Mouse (Mus musculus) large intestine, adult 2 months (tissue): ENCODE data around the gene Llph. TPM values are rescaled to one million over a fixed set of nuclear protein-coding genes. Genes with fewer than 3 reads are reported as not detected.
"Not testable (repeated sequence)": the region's sequence is repeated elsewhere in the genome, so short reads cannot be mapped to it uniquely, and the experiment has no call there.

Experiments
- DNase-seq: peaks from one replicate; pipeline ENCODE4 v3.0.0-alpha.2; 2012; ENCODE audit warnings: low read depth, low spot score
- WGBS: fragments of 180-500 bp; shearing (Covaris S2); methylation state at CpG from one replicate; pipeline ENCODE4 v1.1.7; 2018; 5-methylcytosine and 5-hydroxymethylcytosine counted together
- polyA plus RNA-seq: library from polyadenylated mRNA; depleted of rRNA; stranded (reverse); fragments of >200 nt; gene quantifications from 2 replicates; pipeline ENCODE4 v1.2.3, GENCODE M21; 2012

Gene Llph
- polyA plus RNA-seq, 1 experiment: 6.4 TPM

GRCm38 (mm10) chr10:120217099-120217498 lies 9.8 kb upstream of the Llph start:
- not testable (repeated sequence) for DNase-seq
- WGBS: 72% methylated on average over 1 of the region's 1 CpGs

DNA sequence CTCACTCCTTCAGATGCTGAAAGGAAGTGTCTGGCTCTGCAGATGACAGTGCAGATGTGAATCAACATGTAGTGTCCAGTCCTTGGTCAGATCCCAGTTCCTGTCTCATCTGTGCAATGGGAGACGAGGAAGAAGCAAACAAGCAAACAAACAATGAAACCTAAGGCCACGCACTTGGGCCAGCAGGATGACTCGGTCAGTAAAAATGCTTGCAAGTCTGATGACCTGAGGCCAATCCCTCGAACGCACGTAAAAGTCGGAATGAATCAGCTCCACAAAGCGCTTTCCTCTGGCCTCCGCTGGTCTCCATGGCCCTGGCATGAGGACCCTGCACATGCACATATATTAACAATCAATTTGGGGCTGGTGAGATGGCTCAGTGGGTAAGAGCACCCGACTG lies 7.9 kb upstream of the Llph start:
- no peak for DNase-seq
- 89% methylated on average over 10 of the region's 10 CpGs for WGBS

GRCm38 (mm10) chr10:120219578-120220359 lies 7.1 kb upstream of the Llph start:
- 46% methylated on average over 14 of the region's 14 CpGs for WGBS
- no peak for DNase-seq

GRCm38 (mm10) chr10:120220776-120221175 lies 6.1 kb upstream of the Llph start:
- no peak for DNase-seq
- 36% methylated on average over 7 of the region's 7 CpGs for WGBS

DNA sequence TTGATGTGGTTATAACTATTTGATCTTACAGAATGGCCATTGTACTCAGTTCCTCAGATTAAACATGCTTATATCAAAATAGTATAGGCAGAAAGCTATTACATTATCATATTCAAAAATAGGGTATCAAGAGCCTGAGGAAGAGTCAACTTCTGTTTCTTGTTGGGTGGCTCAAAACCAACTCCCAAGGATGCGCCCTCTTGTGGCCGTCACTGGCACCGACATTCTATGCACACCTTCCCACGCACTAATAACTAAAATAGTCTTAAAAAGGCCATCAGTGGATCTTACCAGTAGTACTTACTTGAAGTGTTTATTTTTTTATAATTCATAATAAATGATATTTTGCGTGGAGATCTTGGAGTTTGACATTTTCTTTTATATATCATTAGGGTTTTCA lies 4.8 kb downstream of the Llph start:
- DNase-seq: no peak
- WGBS: 26% methylated on average over 5 of the region's 5 CpGs

GRCm38 (mm10) chr10:120233655-120234367 lies 6.9 kb downstream of the Llph start:
- DNase-seq: no peak
- 31% methylated on average over 18 of the region's 18 CpGs for WGBS

- 74% methylated on average over 9 of the region's 9 CpGs for WGBS
- DNase-seq: no peak
Observed at GRCm38 (mm10) chr10:120236855-120237254, 10.0 kb downstream of the Llph start.

DNA sequence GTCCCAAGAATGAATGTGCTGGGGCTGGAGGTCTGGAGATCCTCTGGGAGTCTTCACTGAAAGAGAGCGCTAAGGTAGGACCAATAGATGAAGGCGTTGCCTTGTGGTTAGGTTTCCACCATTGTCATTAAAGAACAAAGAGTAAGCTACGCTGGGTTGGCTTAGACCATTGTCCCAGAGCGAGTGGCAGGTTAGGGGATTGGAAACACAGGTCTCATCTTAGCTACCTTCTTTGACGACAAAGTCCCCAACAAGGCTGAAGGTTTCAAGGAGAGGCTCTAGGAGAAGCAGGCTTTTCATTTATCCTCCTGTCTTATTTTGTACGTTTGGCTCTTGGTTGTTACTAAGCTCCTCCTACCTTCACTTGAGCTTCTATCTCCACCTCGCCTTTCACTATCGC lies 11.4 kb downstream of the Llph start:
- 86% methylated on average over 8 of the region's 8 CpGs for WGBS
- no peak for DNase-seq

GRCm38 (mm10) chr10:120239476-120239875 lies 12.6 kb downstream of the Llph start:
- no peak for DNase-seq
- 66% methylated on average over 6 of the region's 6 CpGs for WGBS

DNA sequence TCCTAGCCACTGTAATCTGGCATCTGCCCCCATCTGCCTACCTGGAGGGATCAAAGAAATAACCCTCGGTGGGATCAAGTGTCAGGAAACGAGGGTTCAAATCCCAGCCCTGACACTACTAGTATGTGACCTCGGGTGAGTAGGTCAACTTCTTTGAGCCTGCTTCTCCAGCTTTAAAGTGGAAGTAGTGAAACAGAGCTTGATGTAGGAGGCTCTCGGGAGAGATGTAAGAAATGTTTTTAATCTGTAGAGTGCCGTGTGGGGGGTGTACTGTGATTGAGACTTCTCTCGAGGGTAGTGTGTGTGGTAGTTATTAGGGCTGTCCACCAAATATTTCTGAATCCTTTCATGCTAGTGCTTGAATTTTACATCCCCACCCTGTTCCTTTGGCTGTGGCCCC lies 15.6 kb downstream of the Llph start:
- DNase-seq: no peak
- WGBS: 67% methylated on average over 6 of the region's 6 CpGs

DNA sequence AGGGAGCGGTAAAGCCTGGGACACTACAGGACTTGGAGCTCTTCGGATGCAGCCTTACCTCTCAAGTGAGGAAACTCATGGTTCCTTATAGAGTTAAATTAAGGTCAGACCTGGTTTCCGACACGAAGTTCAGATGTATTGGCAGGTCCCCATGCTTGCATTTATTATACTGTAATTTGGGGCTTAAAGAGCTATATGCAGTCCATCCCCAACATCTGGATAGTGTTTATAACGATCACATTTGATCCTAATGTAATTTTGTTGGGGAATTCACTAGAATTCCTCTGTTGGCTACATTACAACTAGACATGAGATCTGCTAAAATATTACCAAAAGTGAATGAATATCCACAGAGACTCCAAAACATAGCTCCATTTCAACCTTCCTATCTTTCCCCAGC lies 18.8 kb downstream of the Llph start:
- 73% methylated on average over 5 of the region's 5 CpGs for WGBS

GRCm38 (mm10) chr10:120246994-120247750 lies 20.3 kb downstream of the Llph start:
- WGBS: 37% methylated on average over 9 of the region's 9 CpGs

More for the DNA sequence above, 18.8 kb downstream of the Llph start:
- no peak for DNase-seq

GRCm38 (mm10) chr10:120250911-120251683 lies 24.2 kb downstream of the Llph start:
- 50% methylated on average over 11 of the region's 11 CpGs for WGBS
- no peak for DNase-seq

More at GRCm38 (mm10) chr10:120246994-120247750, 20.3 kb downstream of the Llph start:
- DNase-seq: no peak

GRCm38 (mm10) chr10:120251791-120252190 lies 24.9 kb downstream of the Llph start:
- 76% methylated on average over 4 of the region's 4 CpGs for WGBS
- no peak for DNase-seq

DNA sequence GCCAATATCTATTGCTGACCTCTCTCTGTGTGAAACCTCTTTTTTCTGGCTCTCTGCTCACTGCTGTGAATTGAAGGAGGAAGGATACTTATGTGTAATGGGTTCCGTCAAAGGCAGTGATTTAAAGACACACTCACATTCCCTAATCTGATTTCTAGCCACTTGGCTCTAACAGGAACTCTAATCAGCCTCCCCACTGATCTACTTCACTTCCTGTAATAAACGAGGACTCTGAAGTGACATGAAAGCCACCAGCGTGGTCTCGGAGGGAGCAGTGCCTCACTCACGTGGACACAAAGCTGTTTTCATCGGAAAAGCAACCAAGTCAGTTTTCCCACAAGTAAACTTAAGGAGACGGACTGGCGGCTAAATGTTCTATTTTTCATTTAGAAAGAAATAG lies 25.9 kb downstream of the Llph start:
- WGBS: 30% methylated on average over 8 of the region's 8 CpGs
- DNase-seq: no peak

- 16% methylated on average over 11 of the region's 11 CpGs for WGBS
Observed at GRCm38 (mm10) chr10:120257231-120257630, 30.4 kb downstream of the Llph start.

DNA sequence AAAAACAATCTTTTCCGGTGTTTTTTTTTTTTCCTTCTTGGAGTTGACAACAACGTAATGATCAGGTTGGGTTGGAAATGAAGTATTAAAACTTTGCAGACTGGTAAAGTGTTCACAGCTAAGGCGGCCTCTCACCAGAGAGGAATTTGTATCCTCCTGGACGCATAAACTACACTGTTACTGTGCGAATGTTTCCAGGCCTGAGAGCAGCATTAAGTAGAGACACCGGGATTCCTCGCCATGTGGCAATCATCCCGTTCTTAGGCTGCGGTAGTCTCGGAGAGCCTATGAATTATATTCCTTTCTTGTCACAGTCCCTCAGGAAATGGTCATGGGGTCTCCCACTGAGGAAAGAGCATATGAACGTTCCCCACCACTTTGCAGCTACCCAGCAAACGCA lies 40.9 kb downstream of the Llph start:
- no peak for DNase-seq
- 76% methylated on average over 12 of the region's 12 CpGs for WGBS

More at GRCm38 (mm10) chr10:120257231-120257630, 30.4 kb downstream of the Llph start:
- DNase-seq: peak; percentile 31

- DNase-seq: no peak
- 95% methylated on average over 13 of the region's 13 CpGs for WGBS
Observed at GRCm38 (mm10) chr10:120269946-120270345, 43.1 kb downstream of the Llph start.

DNA sequence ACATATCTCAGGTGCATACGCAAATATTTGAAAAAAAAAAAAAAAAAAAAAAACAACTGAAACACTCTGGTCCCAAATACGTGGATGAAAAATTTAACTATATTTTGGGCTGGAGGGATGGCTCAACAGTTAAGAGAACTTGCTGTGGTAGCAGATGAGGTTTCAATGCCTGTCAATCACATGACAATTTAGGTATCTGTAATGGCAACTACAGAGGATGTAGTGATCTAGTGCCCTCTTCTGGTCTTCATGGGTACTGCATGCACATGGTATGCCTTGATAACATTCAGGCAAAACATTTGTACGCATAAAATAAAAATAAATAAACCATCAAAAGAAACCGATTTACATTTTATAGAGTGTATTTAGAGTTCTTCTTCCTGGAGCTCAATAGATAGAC lies 43.9 kb downstream of the Llph start:
- DNase-seq: peak; percentile 14
- 65% methylated on average over 4 of the region's 4 CpGs for WGBS

DNA sequence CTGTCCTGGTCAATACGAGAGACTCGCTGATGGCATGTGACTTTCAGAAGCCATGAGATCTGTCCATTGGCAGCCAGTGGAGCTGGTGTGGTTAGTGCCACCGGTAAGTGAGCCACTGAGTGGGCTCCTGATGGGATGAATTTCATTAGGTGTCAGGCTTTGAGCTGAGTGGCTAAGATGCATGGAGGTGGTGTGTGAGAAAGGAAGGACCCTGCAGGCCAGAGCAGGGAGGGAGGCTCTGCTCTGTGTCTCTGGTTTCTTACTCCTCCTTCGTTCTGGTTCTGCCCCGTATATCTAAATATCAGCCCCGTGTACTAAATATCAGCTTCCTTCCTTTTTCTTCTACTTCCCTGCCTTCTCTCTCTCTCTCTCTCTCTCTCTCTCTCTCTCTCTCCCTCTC lies 44.4 kb downstream of the Llph start:
- no peak for DNase-seq
- 79% methylated on average over 6 of the region's 6 CpGs for WGBS
